Mouse (Mus musculus) gastrocnemius, adult 18-20 months (tissue): ENCODE data around the gene Zxdc. TPM values are rescaled to one million over a fixed set of nuclear protein-coding genes. Genes with fewer than 3 reads are reported as not detected.

Experiments used
- DNase-seq: peaks from one replicate; pipeline ENCODE4 v3.0.0; 2021; ENCODE audit warnings: low spot score
- long read RNA-seq, 2 experiments: library from polyadenylated mRNA; stranded (forward); transcript quantifications; one replicate each; pipeline ENCODE4 v2.0.0; 2021
- total RNA-seq, 2 experiments: library from RNA; stranded (reverse); gene quantifications; 2 replicates each; pipeline ENCODE4 v1.2.3; 2021

Zxdc gene
- total RNA-seq, result 10 to 100 TPM; 13.7 to 13.9 TPM
- long read RNA-seq, experiment 1, full-length matches to known transcripts, result 29 of 37 reads
- long read RNA-seq, experiment 1, partial matches to known transcripts, result 1 of 37 reads
- long read RNA-seq, experiment 1, other reads (novel, unspliced or antisense), result 7 of 37 reads
- long read RNA-seq, experiment 2, full-length matches to known transcripts, result 17 of 30 reads
- long read RNA-seq, experiment 2, partial matches to known transcripts, result 3 of 30 reads
- long read RNA-seq, experiment 2, other reads (novel, unspliced or antisense), result 10 of 30 reads

GRCm38 (mm10) chr6:90368976-90369724 lies at the start of gene Zxdc:
Zxdc (plus strand) TSS chr6:90369492.
- peak; percentile 99 for DNase-seq

GRCm38 (mm10) chr6:90320429-90320828 lies 48.9 kb upstream of the Zxdc start:
- no peak for DNase-seq

GRCm38 (mm10) chr6:90321811-90322210 lies 47.5 kb upstream of the Zxdc start:
- DNase-seq, result no peak

GRCm38 (mm10) chr6:90324026-90324425 lies 45.3 kb upstream of the Zxdc start:
- DNase-seq, result no peak

GRCm38 (mm10) chr6:90324463-90324862 lies 44.8 kb upstream of the Zxdc start:
- no peak for DNase-seq

- DNase-seq, result peak; percentile 34
Observed at GRCm38 (mm10) chr6:90324991-90325390, 44.3 kb upstream of the Zxdc start, which contains the start of gene Chst13. Chst13 (minus strand) TSS chr6:90325185.

- peak; percentile 9 for DNase-seq
Observed at GRCm38 (mm10) chr6:90327670-90328069, 41.6 kb upstream of the Zxdc start.

GRCm38 (mm10) chr6:90329953-90330352 lies 39.3 kb upstream of the Zxdc start:
- peak; percentile 39 for DNase-seq

GRCm38 (mm10) chr6:90332561-90333425 lies 36.5 kb upstream of the Zxdc start, which contains the start of gene Uroc1:
Uroc1 (plus strand) TSS chr6:90333284.
- DNase-seq, result no peak

- DNase-seq, result no peak
Observed at GRCm38 (mm10) chr6:90334244-90334643, 35.0 kb upstream of the Zxdc start.

GRCm38 (mm10) chr6:90342343-90342742 lies 26.9 kb upstream of the Zxdc start:
- DNase-seq, result no peak

- DNase-seq, result no peak
Observed at GRCm38 (mm10) chr6:90347183-90347582, 22.1 kb upstream of the Zxdc start.

GRCm38 (mm10) chr6:90348500-90348899 lies 20.8 kb upstream of the Zxdc start:
- DNase-seq, result no peak

GRCm38 (mm10) chr6:90350011-90350410 lies 19.3 kb upstream of the Zxdc start:
- no peak for DNase-seq

- no peak for DNase-seq
Observed at GRCm38 (mm10) chr6:90358142-90358541, 11.2 kb upstream of the Zxdc start.

- no peak for DNase-seq
Observed at GRCm38 (mm10) chr6:90359445-90359844, 9.8 kb upstream of the Zxdc start.

GRCm38 (mm10) chr6:90360024-90360781 lies 9.1 kb upstream of the Zxdc start:
- peak; percentile 65 for DNase-seq

- DNase-seq, result no peak
Observed at GRCm38 (mm10) chr6:90360922-90361614, 8.2 kb upstream of the Zxdc start.

GRCm38 (mm10) chr6:90363301-90363700 lies 6.0 kb upstream of the Zxdc start:
- DNase-seq, result peak; percentile 41
